In genomic region chr3:98105496-98105895, GRCm38 (mm10) we compare ENCODE assay signal across 13 mouse cellular contexts. TPM values are rescaled to one million over a fixed set of nuclear protein-coding genes. Genes with fewer than 3 reads are reported as not detected.
DNase-seq lines count a peak whose midpoint lies in the region; ATAC-seq lines count a peak whose summit lies in the region.
"Had no signal": no experiment of that assay in that cellular context is flagged by ENCODE, and none has a peak within 500 bp of the region (broad histone marks: within the 10 kb centered on the region; RNA-seq: fewer than 3 reads in every experiment).

No protein-coding gene starts in this region.

- H3K4me3 ChIP-seq in heart, embryonic 15.5 days, result no peak overlapping the region
- no peak overlapping the region for H3K4me3 ChIP-seq in embryonic facial prominence, embryonic 12.5 days
- no peak overlapping the region for H3K4me3 ChIP-seq in forebrain, embryonic 16.5 days (replicated peaks; ENCODE audit: low read length)
- no peak overlapping the region for H3K4me3 ChIP-seq in midbrain, embryonic 11.5 days (ENCODE audit: low read depth, low read length)

- H3K27me3 ChIP-seq in heart, embryonic 15.5 days, result no peaks in the 10 kb centered on the region
- no peaks in the 10 kb centered on the region for H3K27me3 ChIP-seq in embryonic facial prominence, embryonic 12.5 days
- no peaks in the 10 kb centered on the region for H3K27me3 ChIP-seq in forebrain, embryonic 16.5 days (replicated peaks; ENCODE audit: control insufficient read depth, insufficient read depth, low read length)
- H3K27me3 ChIP-seq in midbrain, embryonic 11.5 days (ENCODE audit: control insufficient read depth, insufficient read depth, low read length), result no peaks in the 10 kb centered on the region

- H3K27ac ChIP-seq in heart, embryonic 15.5 days, result peak overlapping the region; percentile 32; the same call in 1 of the 2 replicates
- peak overlapping the region; percentile 25; the same call in 1 of the 2 replicates for H3K27ac ChIP-seq in embryonic facial prominence, embryonic 12.5 days
- H3K27ac ChIP-seq in forebrain, embryonic 16.5 days (ENCODE audit: low read length), result peak overlapping the region; percentile 65
- H3K27ac ChIP-seq in midbrain, embryonic 11.5 days (ENCODE audit: low read depth, low read length), result peak overlapping the region; percentile 59; the same call in 1 of the 2 replicates

- 81% methylated on average over 6 of the region's 6 CpGs for WGBS in heart, embryonic 15.5 days
- WGBS in embryonic facial prominence, embryonic 12.5 days, result 91% methylated on average over 6 of the region's 6 CpGs
- WGBS in forebrain, embryonic 16.5 days, result 44% methylated on average over 6 of the region's 6 CpGs
- 82% methylated on average over 6 of the region's 6 CpGs for WGBS in midbrain, embryonic 11.5 days

- 0 out of 2 replicates have a peak, but pooled peaks cover 6% of the 10 kb centered on the region for H3K9me3 ChIP-seq in heart, embryonic 15.5 days (replicated peaks)
- peaks cover 9% of the 10 kb centered on the region; the same call in 1 of the 2 replicates for H3K9me3 ChIP-seq in embryonic facial prominence, embryonic 12.5 days
- H3K9me3 ChIP-seq in forebrain, embryonic 16.5 days (ENCODE audit: control insufficient read depth, low read length), result no peaks in the 10 kb centered on the region; the same call in 1 of the 2 replicates
- peaks cover 8% of the 10 kb centered on the region; the same call in 1 of the 2 replicates for H3K9me3 ChIP-seq in midbrain, embryonic 11.5 days (ENCODE audit: control insufficient read depth, low read length)

- 0 out of 2 replicates have a peak, but pooled peaks cover 2% of the 10 kb centered on the region for H3K4me1 ChIP-seq in heart, embryonic 15.5 days (replicated peaks)
- H3K4me1 ChIP-seq in embryonic facial prominence, embryonic 12.5 days, result peaks cover 51% of the 10 kb centered on the region
- H3K4me1 ChIP-seq in forebrain, embryonic 16.5 days (replicated peaks; ENCODE audit: control insufficient read depth, insufficient read depth, low read length), result peaks cover 26% of the 10 kb centered on the region
- H3K4me1 ChIP-seq in midbrain, embryonic 11.5 days (ENCODE audit: control insufficient read depth, insufficient read depth, low read length), result peaks cover 27% of the 10 kb centered on the region

- intact Hi-C loops in heart, postnatal 25 days (cut with DNase I), result loop anchor here (10.0 kb wide), 1 partner anchor 91 kb away; the partner anchor contains the start of gene Notch2

- H3K9ac ChIP-seq in heart, embryonic 15.5 days, result no peak overlapping the region
- no peak overlapping the region for H3K9ac ChIP-seq in embryonic facial prominence, embryonic 12.5 days
- H3K9ac ChIP-seq in forebrain, embryonic 16.5 days (replicated peaks; ENCODE audit: low read depth, low read length), result no peak overlapping the region
- H3K9ac ChIP-seq in midbrain, embryonic 11.5 days (ENCODE audit: low read length), result no peak overlapping the region
- H3K9ac ChIP-seq: liver, postnatal 0 days had no signal

- DNase-seq in heart, postnatal 25 days (ENCODE audit: low spot score), result no peak
- DNase-seq in midbrain, embryonic 11.5 days (ENCODE audit: low spot score, missing footprints), result peak; percentile 84
- no peak for DNase-seq in thymus, postnatal 25 days
- DNase-seq in cerebellum, adult 8-10 months, result no peak
- no peak for DNase-seq in lung, postnatal 25 days (ENCODE audit: low spot score)
- DNase-seq: adrenal gland, postnatal 25 days; liver, postnatal 0 days; right cerebral cortex, adult 18-20 months had no signal

- no peak overlapping the region for H3K4me2 ChIP-seq in heart, embryonic 15.5 days
- H3K4me2 ChIP-seq in embryonic facial prominence, embryonic 12.5 days (replicated peaks), result no peak overlapping the region
- H3K4me2 ChIP-seq in forebrain, embryonic 16.5 days (ENCODE audit: low read length), result no peak overlapping the region
- H3K4me2 ChIP-seq in midbrain, embryonic 11.5 days, result no peak overlapping the region

- ATAC-seq in heart, embryonic 15.5 days (replicated peaks; ENCODE audit: insufficient number of reproducible peaks, insufficient read depth, low FRiP score, low read depth), result no peak
- ATAC-seq in embryonic facial prominence, embryonic 12.5 days (ENCODE audit: insufficient number of reproducible peaks, insufficient read depth, low FRiP score, low TSS enrichment), result no peak
- peak; percentile 8 for ATAC-seq in forebrain, embryonic 16.5 days
- no peak for ATAC-seq in midbrain, embryonic 11.5 days (ENCODE audit: low FRiP score)
- ATAC-seq: liver, postnatal 0 days had no signal

- H3K36me3 ChIP-seq in heart, embryonic 15.5 days, result peaks cover 66% of the 10 kb centered on the region
- H3K36me3 ChIP-seq in embryonic facial prominence, embryonic 12.5 days, result peaks cover 82% of the 10 kb centered on the region
- H3K36me3 ChIP-seq in forebrain, embryonic 16.5 days (ENCODE audit: control insufficient read depth, insufficient read depth), result peaks cover 10% of the 10 kb centered on the region
- peaks cover 22% of the 10 kb centered on the region for H3K36me3 ChIP-seq in midbrain, embryonic 11.5 days (ENCODE audit: control insufficient read depth, insufficient read depth, low read length)

RNA-seq across cellular contexts. Expression of gene Adam30, which starts 54.9 kb away (rescaled TPM):
- not detected in 2 replicates for polyA plus RNA-seq in heart, embryonic 15.5 days (2015; fragmentation: Nextera tagmentation; extraction: Ambion mirVana)
- not detected for total RNA-seq in heart, postnatal 25 days (2021)
- not detected in 2 replicates for polyA plus RNA-seq in embryonic facial prominence, embryonic 12.5 days (2016; fragmentation: Nextera tagmentation; extraction: Ambion mirVana)
- not detected in 2 replicates for polyA plus RNA-seq in forebrain, embryonic 16.5 days (2015; fragmentation: Nextera tagmentation; extraction: Ambion mirVana)
- polyA plus RNA-seq in midbrain, embryonic 11.5 days (2014; fragmentation: Nextera tagmentation; extraction: Ambion mirVana), result not detected in 2 replicates
- total RNA-seq: adrenal gland, postnatal 25 days; layer of hippocampus, adult 18-20 months had no signal
- polyA plus RNA-seq: cerebellum, adult 2 months; liver, postnatal 0 days had no signal
